Mouse (Mus musculus) stomach, postnatal 0 days (tissue): ENCODE measurements around the gene Tbx15. TPM values are rescaled to one million over a fixed set of nuclear protein-coding genes. Genes with fewer than 3 reads are reported as not detected.

ENCODE experiments used
- ATAC-seq: fragments of 200-750 bp; cut with Nextera tagmentation; 2 replicates; pipeline ENCODE4 v1.8.0; 2017; ENCODE audit not compliant: low FRiP score, low TSS enrichment
- DNase-seq: peaks from one replicate; pipeline ENCODE4 v3.0.0-alpha.2; 2016; ENCODE audit warnings: low spot score
- H3K27ac ChIP-seq: fragments of 300-500 bp; sonication (generic); replicated peaks from 2 replicates; pipeline ENCODE4 v1.5.1; 2014; ENCODE audit warnings: mild to moderate bottlenecking, control low read depth
- H3K27me3 ChIP-seq: fragments of 300-500 bp; sonication (generic); 2 replicates; pipeline ENCODE4 v1.6.1; 2014; ENCODE audit warnings: low read length; ENCODE audit not compliant: control insufficient read depth, insufficient read depth
- H3K36me3 ChIP-seq: fragments of 300-500 bp; sonication (generic); 2 replicates; pipeline ENCODE4 v1.6.1; 2014; ENCODE audit warnings: low read length, mixed read lengths; ENCODE audit not compliant: control insufficient read depth, insufficient read depth
- H3K4me1 ChIP-seq: fragments of 300-500 bp; sonication (generic); replicated peaks from 2 replicates; pipeline ENCODE4 v1.6.1; 2014; ENCODE audit warnings: antibody characterized with exemption; ENCODE audit not compliant: control insufficient read depth, insufficient read depth
- H3K4me2 ChIP-seq: fragments of 300-500 bp; sonication (generic); replicated peaks from 2 replicates; pipeline ENCODE4 v1.6.1; 2014; ENCODE audit warnings: low read depth, mild to moderate bottlenecking, control low read depth, moderate library complexity
- H3K4me3 ChIP-seq: fragments of 300-500 bp; sonication (generic); 2 replicates; pipeline ENCODE4 v1.5.1; 2014; ENCODE audit warnings: low read depth, low read length, control low read depth
- H3K9ac ChIP-seq: fragments of 300-500 bp; sonication (generic); 2 replicates; pipeline ENCODE4 v1.6.1; 2014; ENCODE audit warnings: mild to moderate bottlenecking, low read length, control low read depth, mixed read lengths
- H3K9me3 ChIP-seq: fragments of 300-500 bp; sonication (generic); 2 replicates; pipeline ENCODE4 v1.6.1; 2016; ENCODE audit warnings: low read length; ENCODE audit not compliant: control insufficient read depth
- CTCF ChIP-seq: IDR thresholded peaks from 2 replicates; pipeline ENCODE4 v1.5.1; 2016; ENCODE audit warnings: antibody characterized with exemption, low read depth, mild to moderate bottlenecking, moderate library complexity
- EP300 ChIP-seq: optimal IDR thresholded peaks from 2 replicates; pipeline ENCODE3; 2016; ENCODE audit warnings: antibody characterized with exemption
- WGBS: fragments of 180-500 bp; shearing (Covaris S2); extraction: QIAGEN DNeasy Blood & Tissue Kit; methylation state at CpG from one replicate; pipeline ENCODE4 v1.1.7; 2014; 5-methylcytosine and 5-hydroxymethylcytosine counted together
- polyA plus RNA-seq: library from polyadenylated mRNA; unstranded; fragments of >200 nt; fragmentation: Nextera tagmentation; extraction: Ambion mirVana; gene quantifications from 2 replicates; pipeline ENCODE4 v1.2.1, GENCODE M21; 2015

The Tbx15 gene
- polyA plus RNA-seq, 1 experiment from 2014 or later = not detected

DNA sequence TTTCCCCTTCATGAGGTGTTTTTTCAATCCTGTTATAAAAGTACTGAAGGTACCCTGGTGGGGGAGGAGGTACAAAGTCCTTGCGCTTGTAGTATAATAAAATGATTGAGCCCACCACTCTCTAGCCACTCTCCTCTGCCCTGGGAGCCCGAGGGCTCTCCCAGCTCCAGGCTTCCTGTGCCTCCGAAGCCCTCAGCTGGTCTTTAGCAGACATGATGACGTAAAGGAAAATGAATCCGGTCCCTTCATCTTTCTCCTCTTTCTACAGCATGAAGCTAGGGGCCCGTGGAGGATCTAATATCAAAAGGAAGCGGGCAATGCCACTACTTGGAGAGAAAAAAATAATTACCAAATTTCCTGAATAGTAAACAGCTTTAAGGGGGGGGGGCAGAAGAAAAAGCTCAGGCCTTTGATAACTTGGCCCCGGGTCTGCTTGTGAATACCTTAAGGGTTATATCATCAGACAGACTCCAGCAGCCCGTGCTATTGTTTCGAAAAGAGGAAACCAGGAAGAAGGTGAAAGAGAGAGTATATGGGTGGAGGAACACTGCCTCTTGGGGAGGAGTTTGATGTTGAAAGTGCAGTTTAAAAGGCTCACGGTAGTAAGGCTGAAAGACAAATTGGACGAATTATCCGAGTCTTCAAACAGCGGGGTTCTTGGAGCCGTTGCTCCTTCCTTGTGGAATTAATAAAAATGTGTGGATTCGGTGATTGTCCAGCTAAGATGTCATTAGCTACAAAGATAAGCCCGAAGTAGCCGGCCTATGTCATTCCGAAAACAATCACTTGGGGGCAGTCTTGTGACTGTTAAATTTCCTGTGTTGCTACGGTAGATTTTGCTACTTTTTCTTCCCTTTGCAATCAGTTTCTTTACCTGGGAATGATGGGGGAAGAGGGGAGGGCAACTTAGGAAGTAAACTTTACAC is 6.5 kb upstream of the Tbx15 start:
- TF ChIP-seq CTCF (peak; percentile 73), EP300 (no peak)
- peaks cover 23% of the 10 kb centered on the region for H3K27me3 ChIP-seq
- H3K36me3 ChIP-seq = no peaks in the 10 kb centered on the region
- no peaks in the 10 kb centered on the region for H3K4me1 ChIP-seq
- H3K4me2 ChIP-seq = peak overlapping the region; percentile 15
- no peak overlapping the region for H3K27ac ChIP-seq
- H3K9ac ChIP-seq = no peak overlapping the region
- no peaks in the 10 kb centered on the region for H3K9me3 ChIP-seq
- WGBS = 9% methylated on average over 20 of the region's 20 CpGs
- peak; percentile 62 for DNase-seq
- peak overlapping the region; percentile 21; the same call in 1 of the 2 replicates for H3K4me3 ChIP-seq
- ATAC-seq = no peak

DNA sequence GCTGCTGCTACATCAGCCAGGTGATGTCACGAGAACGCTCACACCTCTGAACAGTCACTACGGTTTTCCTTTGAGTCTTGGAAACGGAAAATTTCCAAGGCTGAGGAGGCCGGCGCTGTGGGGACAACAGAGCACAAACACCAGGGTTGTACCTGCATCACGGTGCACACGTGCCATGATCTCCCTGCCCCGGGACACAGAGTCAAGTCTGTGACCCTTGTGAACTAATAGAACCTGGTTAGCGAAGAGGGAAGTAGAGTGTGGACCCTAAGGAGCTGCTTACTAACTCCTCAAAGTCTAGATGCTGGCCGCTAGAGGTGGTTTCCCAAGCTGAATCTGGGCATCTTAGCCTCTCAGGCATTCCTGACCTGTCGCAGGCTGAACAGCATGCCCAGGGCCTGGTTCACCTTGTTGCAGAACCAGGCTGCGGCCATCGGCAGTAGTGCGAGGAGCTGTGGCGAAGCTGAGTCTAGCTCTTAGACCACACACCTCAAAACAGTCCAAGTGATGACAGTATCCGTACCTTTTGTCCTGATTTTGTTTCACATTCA is 5.8 kb upstream of the Tbx15 start:
- Histone ChIP-seq H3K4me3 (peak overlapping the region; percentile 21; the same call in 1 of the 2 replicates), H3K9me3 (no peaks in the 10 kb centered on the region), H3K36me3 (no peaks in the 10 kb centered on the region), H3K27ac (no peak overlapping the region), H3K4me2 (peak overlapping the region; percentile 15; the same call in 1 of the 2 replicates), H3K27me3 (peaks cover 24% of the 10 kb centered on the region), H3K9ac (no peak overlapping the region), H3K4me1 (no peaks in the 10 kb centered on the region)
- 8% methylated on average over 17 of the region's 17 CpGs for WGBS
- DNase-seq (peak; percentile 13), ATAC-seq (peak; percentile 26; the same call in 1 of the 2 replicates)
- no peak for TF ChIP-seq CTCF
- TF ChIP-seq EP300 = no peak

DNA sequence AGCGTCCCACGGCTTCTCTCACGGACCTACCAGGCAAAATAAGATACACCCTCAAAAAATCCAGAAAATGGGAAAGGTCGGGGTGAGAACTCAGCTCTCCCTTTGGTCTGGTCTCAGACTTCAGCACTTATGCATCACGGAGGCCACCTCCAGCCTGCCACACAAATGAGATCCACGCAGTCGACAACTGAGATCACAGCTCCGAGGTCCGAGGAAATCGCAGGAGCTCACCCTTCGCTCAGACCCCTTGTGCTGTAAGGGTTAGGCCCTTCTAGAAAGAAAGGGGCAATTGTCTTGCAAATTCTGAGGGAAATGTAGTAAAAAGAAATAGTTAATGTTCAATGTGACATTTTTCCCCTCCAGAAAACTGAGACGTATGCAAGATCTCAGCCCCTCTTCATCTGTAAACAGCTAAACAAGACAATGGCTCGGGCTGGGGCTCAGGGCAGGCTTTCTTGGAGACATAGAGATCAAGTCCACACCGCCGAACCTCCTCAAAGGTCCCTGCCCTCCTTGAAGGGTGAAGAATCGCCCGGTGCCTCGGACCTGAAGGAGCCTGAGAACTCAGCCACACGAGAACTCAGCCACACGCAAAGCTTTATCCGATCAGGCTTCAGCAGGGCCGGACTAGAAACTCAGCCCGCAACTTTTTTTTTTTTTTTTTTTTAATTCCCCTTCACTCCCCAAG is 4.9 kb upstream of the Tbx15 start:
- DNase-seq = no peak

DNA sequence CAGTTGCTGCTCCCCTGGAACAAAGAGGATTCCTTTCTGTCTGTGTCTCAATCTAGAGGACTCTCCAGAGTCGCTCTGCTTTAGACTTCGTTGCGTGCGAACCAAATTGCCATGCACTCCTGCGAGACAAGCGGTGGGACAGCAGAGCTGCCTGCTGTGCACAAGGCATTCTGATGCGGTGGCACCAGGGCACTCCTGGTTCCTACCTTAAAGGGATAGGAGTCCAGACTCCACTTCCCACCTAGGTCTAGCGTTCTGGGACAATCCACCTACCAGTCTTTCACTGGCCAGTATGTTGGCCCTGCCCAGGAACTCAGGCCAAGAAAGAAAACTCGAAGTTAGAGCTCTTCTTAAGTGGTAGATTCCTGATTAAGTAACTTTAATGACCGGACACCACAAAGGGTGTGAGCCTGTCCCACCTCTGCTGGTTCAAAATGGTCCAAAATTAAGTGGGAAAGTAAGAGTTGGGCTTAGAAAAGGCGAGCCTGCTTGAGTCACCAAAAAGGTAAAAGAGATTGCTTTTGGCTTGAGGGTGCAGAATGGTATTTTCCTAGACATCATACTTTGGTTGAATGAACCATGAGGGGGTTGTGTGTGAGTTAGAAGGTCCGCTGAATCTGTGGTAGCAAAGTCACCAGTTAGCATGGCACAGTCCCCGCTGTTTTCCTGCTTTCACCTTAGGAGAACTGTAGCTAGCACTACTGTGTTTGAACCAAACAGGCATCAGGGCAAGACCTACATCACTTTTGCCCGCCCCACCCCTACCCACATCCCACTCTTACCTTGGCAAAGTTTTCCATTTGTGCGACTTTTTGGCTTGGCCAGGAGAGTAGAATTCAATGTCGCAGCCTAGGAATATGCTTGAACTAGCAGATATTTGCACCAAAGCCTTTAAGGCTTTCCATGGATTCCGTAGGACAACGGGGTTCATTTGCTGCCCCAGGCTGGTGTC is 4.1 kb upstream of the Tbx15 start:
- H3K4me1 ChIP-seq = no peaks in the 10 kb centered on the region
- H3K9ac ChIP-seq = no peak overlapping the region
- no peaks in the 10 kb centered on the region for H3K36me3 ChIP-seq
- no peak overlapping the region for H3K27ac ChIP-seq
- H3K4me3 ChIP-seq = no peak overlapping the region
- TF ChIP-seq CTCF (no peak), EP300 (no peak)
- ATAC-seq (no peak), DNase-seq (no peak)
- H3K9me3 ChIP-seq = no peaks in the 10 kb centered on the region
- 6% methylated on average over 18 of the region's 18 CpGs for WGBS
- H3K4me2 ChIP-seq = no peak overlapping the region
- H3K27me3 ChIP-seq = peaks cover 24% of the 10 kb centered on the region

More for the DNA sequence above, 4.9 kb upstream of the Tbx15 start:
- H3K9ac ChIP-seq = no peak overlapping the region
- 5% methylated on average over 23 of the region's 23 CpGs for WGBS
- TF ChIP-seq CTCF (no peak), EP300 (no peak)
- no peak overlapping the region for H3K4me2 ChIP-seq
- ATAC-seq = no peak
- H3K36me3 ChIP-seq = no peaks in the 10 kb centered on the region
- H3K27me3 ChIP-seq = peaks cover 24% of the 10 kb centered on the region
- no peaks in the 10 kb centered on the region for H3K4me1 ChIP-seq
- H3K4me3 ChIP-seq = no peak overlapping the region
- H3K27ac ChIP-seq = no peak overlapping the region
- H3K9me3 ChIP-seq = no peaks in the 10 kb centered on the region

DNA sequence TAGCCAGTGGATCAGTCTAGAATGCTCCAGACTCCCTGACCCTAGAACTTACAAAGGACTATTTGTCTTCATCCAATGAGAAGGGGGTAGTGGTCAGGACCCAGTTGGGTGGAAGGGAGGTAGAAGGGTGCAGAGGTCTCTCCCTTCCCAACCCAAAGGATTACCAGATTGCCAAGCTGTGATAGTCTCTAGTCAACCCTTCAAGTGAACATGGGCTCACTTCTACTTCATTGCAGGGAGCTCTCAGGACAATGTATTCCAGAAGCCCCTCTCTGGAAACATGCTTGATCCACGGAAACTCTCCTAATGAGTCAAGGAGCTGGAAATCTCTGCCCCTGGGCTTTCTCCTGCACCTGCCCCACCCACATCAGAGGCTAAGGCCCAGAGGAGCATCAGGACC is 1.5 kb upstream of the Tbx15 start:
- Histone ChIP-seq H3K27me3 (peaks cover 32% of the 10 kb centered on the region), H3K4me2 (no peak overlapping the region), H3K4me3 (no peak overlapping the region), H3K9me3 (no peaks in the 10 kb centered on the region), H3K9ac (no peak overlapping the region), H3K27ac (no peak overlapping the region), H3K36me3 (no peaks in the 10 kb centered on the region), H3K4me1 (no peaks in the 10 kb centered on the region)
- ATAC-seq = no peak
- WGBS = 0% methylated on average over 1 of the region's 1 CpGs
- no peak for TF ChIP-seq CTCF
- no peak for TF ChIP-seq EP300
- no peak for DNase-seq
